In genomic region chr10:99168840-99169764, GRCm38 (mm10) we compare ENCODE assay signal across 10 mouse cellular contexts. TPM values are rescaled to one million over a fixed set of nuclear protein-coding genes. Genes with fewer than 3 reads are reported as not detected.
A peak's percentile ranks its signal among the peaks of the same experiment; 100 is the strongest.
DNase-seq lines count a peak whose midpoint lies in the region; ATAC-seq and TF ChIP-seq lines count a peak whose summit lies in the region.
"Had no signal": no experiment of that assay in that cellular context is flagged by ENCODE, and none has a peak within 500 bp of the region (broad histone marks: within the 10 kb centered on the region; RNA-seq: fewer than 3 reads in every experiment).

No protein-coding gene starts in this region.

- 72% methylated on average over 11 of the region's 11 CpGs for WGBS in heart, embryonic 12.5 days
- WGBS in liver, embryonic 12.5 days (ENCODE audit: insufficient replicate concordance), result 66% methylated on average over 11 of the region's 11 CpGs
- 71% methylated on average over 11 of the region's 11 CpGs for WGBS in stomach, embryonic 16.5 days

- no peaks in the 10 kb centered on the region for H3K36me3 ChIP-seq in heart, embryonic 12.5 days
- H3K36me3 ChIP-seq in liver, embryonic 12.5 days, result no peaks in the 10 kb centered on the region
- H3K36me3 ChIP-seq in stomach, embryonic 16.5 days (ENCODE audit: control insufficient read depth, insufficient read depth, low read length), result no peaks in the 10 kb centered on the region
- H3K36me3 ChIP-seq: limb, embryonic 12.5 days had no signal

- no peaks in the 10 kb centered on the region for H3K9me3 ChIP-seq in heart, embryonic 12.5 days (replicated peaks)
- H3K9me3 ChIP-seq in liver, embryonic 12.5 days (replicated peaks), result no peaks in the 10 kb centered on the region
- no peaks in the 10 kb centered on the region for H3K9me3 ChIP-seq in stomach, embryonic 16.5 days (replicated peaks; ENCODE audit: control insufficient read depth, low read length)
- H3K9me3 ChIP-seq: limb, embryonic 12.5 days had no signal

- no peaks in the 10 kb centered on the region for H3K27me3 ChIP-seq in heart, embryonic 12.5 days (replicated peaks)
- no peaks in the 10 kb centered on the region for H3K27me3 ChIP-seq in liver, embryonic 12.5 days (replicated peaks)
- H3K27me3 ChIP-seq in stomach, embryonic 16.5 days (ENCODE audit: control insufficient read depth, insufficient read depth, low read length), result no peaks in the 10 kb centered on the region
- H3K27me3 ChIP-seq: limb, embryonic 12.5 days had no signal

- peak; percentile 38 for TF ChIP-seq CTCF in left cerebral cortex, adult 2 months (IDR thresholded peaks at IDR 0.05)

- no peak overlapping the region for H3K4me3 ChIP-seq in left cerebral cortex, adult 2 months
- H3K4me3 ChIP-seq in heart, embryonic 12.5 days, result no peak overlapping the region
- no peak overlapping the region for H3K4me3 ChIP-seq in liver, embryonic 12.5 days
- no peak overlapping the region for H3K4me3 ChIP-seq in stomach, embryonic 16.5 days (replicated peaks; ENCODE audit: low read length)
- H3K4me3 ChIP-seq: limb, embryonic 12.5 days had no signal

- intact Hi-C loops in left cerebral cortex, adult 2 months (cut with DNase I), result loop anchor here (1.0 to 10.0 kb wide), 5 partner anchors 73 to 308 kb away; no protein-coding TSS in a partner anchor

- peak in 1 of 2 experiments; percentile 23 for DNase-seq in left cerebral cortex, adult 2 months (ENCODE audit: extremely low spot score in 1 of 2, low spot score in 2 of 2)
- DNase-seq in left cerebral cortex, adult 8-10 months (ENCODE audit: low spot score in 2 of 2), result no peak
- peak; percentile 55 for DNase-seq in brain, adult 2 months (ENCODE audit: low read depth, low spot score)
- DNase-seq in spleen, adult 18-20 months, result no peak
- DNase-seq in layer of hippocampus, postnatal 14 days (ENCODE audit: low spot score in 2 of 2), result no peak

- H3K4me1 ChIP-seq in heart, embryonic 12.5 days (replicated peaks), result peaks cover 48% of the 10 kb centered on the region
- H3K4me1 ChIP-seq in liver, embryonic 12.5 days, result peaks cover 17% of the 10 kb centered on the region
- peaks cover 25% of the 10 kb centered on the region for H3K4me1 ChIP-seq in stomach, embryonic 16.5 days (ENCODE audit: control insufficient read depth, insufficient read depth, low read length)

- peak overlapping the region; percentile 41 for H3K27ac ChIP-seq in left cerebral cortex, adult 2 months
- H3K27ac ChIP-seq in heart, embryonic 12.5 days (ENCODE audit: poor library complexity, severe bottlenecking), result peak overlapping the region; percentile 39; the same call in 1 of the 2 replicates
- 0 out of 2 replicates have a peak overlapping the region, but pooled peaks have one; percentile 23 for H3K27ac ChIP-seq in liver, embryonic 12.5 days
- peak overlapping the region; percentile 51 for H3K27ac ChIP-seq in stomach, embryonic 16.5 days (ENCODE audit: low read length)
- H3K27ac ChIP-seq: limb, embryonic 12.5 days had no signal

- ATAC-seq in heart, embryonic 12.5 days (ENCODE audit: insufficient number of reproducible peaks, low FRiP score), result peak; percentile 64
- no peak for ATAC-seq in liver, embryonic 12.5 days
- 0 out of 2 replicates have a peak, but pooled peaks have one; percentile 10 for ATAC-seq in stomach, embryonic 16.5 days (ENCODE audit: insufficient read depth, low FRiP score)

- no peak overlapping the region for H3K4me2 ChIP-seq in heart, embryonic 12.5 days
- no peak overlapping the region for H3K4me2 ChIP-seq in liver, embryonic 12.5 days
- no peak overlapping the region for H3K4me2 ChIP-seq in stomach, embryonic 16.5 days (ENCODE audit: low read depth, low read length)
- H3K4me2 ChIP-seq: limb, embryonic 12.5 days had no signal

- H3K9ac ChIP-seq in heart, embryonic 12.5 days, result no peak overlapping the region
- H3K9ac ChIP-seq in liver, embryonic 12.5 days, result no peak overlapping the region
- H3K9ac ChIP-seq in stomach, embryonic 16.5 days (ENCODE audit: low read length), result no peak overlapping the region
- H3K9ac ChIP-seq: limb, embryonic 12.5 days had no signal

RNA-seq across cellular contexts. Expression of gene Phxr2, which starts 43.0 kb away (rescaled TPM):
- not detected for total RNA-seq in left cerebral cortex, adult 2 months (2021)
- not detected for total RNA-seq in left cerebral cortex, adult 8-10 months (2022)
- not detected in 2 replicates for polyA plus RNA-seq in heart, embryonic 12.5 days (2016; fragmentation: Nextera tagmentation; extraction: Ambion mirVana)
- not detected in 2 replicates for polyA plus RNA-seq in liver, embryonic 12.5 days (2016; fragmentation: Nextera tagmentation; extraction: Ambion mirVana)
- not detected in 2 replicates for polyA plus RNA-seq in stomach, embryonic 16.5 days (2015; fragmentation: Nextera tagmentation; extraction: Ambion mirVana)
- not detected for total RNA-seq in layer of hippocampus, postnatal 14 days (2021)
- total RNA-seq: adrenal gland, postnatal 36 days had no signal
